Mouse (Mus musculus) small intestine, adult 2 months (tissue): ENCODE measurements at regions not wholly inside any gene's neighbourhood (a gene's known extent, or its start where the extent isn't known, plus 50 kb on each side); places are given as distances from the start of the nearest gene placed in this dataset.

Experiments
- CTCF ChIP-seq: fragments of 200-500 bp; IDR thresholded peaks from 2 replicates; pipeline ENCODE4 v1.5.1; 2012; ENCODE audit warnings: low read depth, mild to moderate bottlenecking, control low read depth, inconsistent platforms, low read length, moderate library complexity, mixed read lengths; ENCODE audit not compliant: insufficient replicate concordance, insufficient read length; ENCODE audit errors: extremely low read depth
- POLR2A ChIP-seq: fragments of 200-500 bp; IDR thresholded peaks from 2 replicates; pipeline ENCODE4 v1.6.1; 2012; ENCODE audit warnings: low read depth, mild to moderate bottlenecking, control low read depth, inconsistent platforms, low read length, moderate library complexity

GRCm38 (mm10) chr1:69342100-69342499 lies 234.2 kb upstream of the Erbb4 start:
- TF ChIP-seq CTCF (no peak), POLR2A (no peak)
